Mouse (Mus musculus) embryonic facial prominence, embryonic 15.5 days (tissue): ENCODE results near the gene 4930548H24Rik. TPM values are rescaled to one million over a fixed set of nuclear protein-coding genes. Genes with fewer than 3 reads are reported as not detected.

Experiments used
- polyA plus RNA-seq: library from polyadenylated mRNA; unstranded; fragments of >200 nt; fragmentation: Nextera tagmentation; extraction: Ambion mirVana; gene quantifications from 2 replicates; pipeline ENCODE4 v1.2.1, GENCODE M21; 2015

Gene 4930548H24Rik
- polyA plus RNA-seq, 1 experiment from 2014 or later = 0.15 TPM

Other genes with a start within 250 kb of the 4930548H24Rik start
- 175 and 178 TPM in 2 replicates for gene Nrbp1, start 244.9 kb upstream of the 4930548H24Rik start, polyA plus RNA-seq
- 0.99 TPM in 1 of 2 replicates, not detected in the other for gene Gm9970, start 244.5 kb upstream of the 4930548H24Rik start, polyA plus RNA-seq
- gene Krtcap3, start 234.0 kb upstream of the 4930548H24Rik start, polyA plus RNA-seq = 21.8 and 23.5 TPM in 2 replicates
- gene Ift172, start 194.6 kb upstream of the 4930548H24Rik start, polyA plus RNA-seq = 39.4 and 39.5 TPM in 2 replicates
- 85.5 and 89.8 TPM in 2 replicates for gene Fndc4, start 189.7 kb upstream of the 4930548H24Rik start, polyA plus RNA-seq
- gene Gckr, start 188.3 kb upstream of the 4930548H24Rik start, polyA plus RNA-seq = 0.15 and 0.30 TPM in 2 replicates
- gene Zfp512, start 33.3 kb upstream of the 4930548H24Rik start, polyA plus RNA-seq = 50.0 and 51.9 TPM in 2 replicates
- gene Gpn1, start 9.0 kb downstream of the 4930548H24Rik start, polyA plus RNA-seq = 53.7 and 56.9 TPM in 2 replicates
- gene Slc4a1ap, start 41.3 kb downstream of the 4930548H24Rik start, polyA plus RNA-seq = 32.7 and 34.0 TPM in 2 replicates
- gene Supt7l, start 42.1 kb downstream of the 4930548H24Rik start, polyA plus RNA-seq = 23.7 and 25.2 TPM in 2 replicates
- 283 and 287 TPM in 2 replicates for gene Mrpl33, start 111.2 kb downstream of the 4930548H24Rik start, polyA plus RNA-seq
- gene Rbks, start 211.9 kb downstream of the 4930548H24Rik start, polyA plus RNA-seq = 3.0 and 4.2 TPM in 2 replicates
- 50.6 and 56.0 TPM in 2 replicates for gene Babam2, start 211.9 kb downstream of the 4930548H24Rik start, polyA plus RNA-seq